Mouse (Mus musculus) stomach, embryonic 16.5 days (tissue): ENCODE measurements around the gene Mt1. TPM values are rescaled to one million over a fixed set of nuclear protein-coding genes. Genes with fewer than 3 reads are reported as not detected.
"Not testable (repeated sequence)": the region's sequence is repeated elsewhere in the genome, so short reads cannot be mapped to it uniquely, and the experiment has no call there.

ENCODE experiments used
- ATAC-seq: fragments of 200-750 bp; cut with Nextera tagmentation; 2 replicates; pipeline ENCODE4 v1.8.0; 2017; ENCODE audit warnings: moderate number of reproducible peaks, moderate TSS enrichment; ENCODE audit not compliant: insufficient read depth, low FRiP score
- H3K27ac ChIP-seq: fragments of 300-500 bp; sonication (generic); 2 replicates; pipeline ENCODE4 v1.5.1; 2014; ENCODE audit warnings: low read length
- H3K27me3 ChIP-seq: fragments of 300-500 bp; sonication (generic); 2 replicates; pipeline ENCODE4 v1.6.1; 2014; ENCODE audit warnings: low read length, control low read depth, mixed read lengths; ENCODE audit not compliant: control insufficient read depth, insufficient read depth
- H3K36me3 ChIP-seq: fragments of 300-500 bp; sonication (generic); 2 replicates; pipeline ENCODE4 v1.6.1; 2014; ENCODE audit warnings: low read length; ENCODE audit not compliant: control insufficient read depth, insufficient read depth
- H3K4me1 ChIP-seq: fragments of 300-500 bp; sonication (generic); 2 replicates; pipeline ENCODE4 v1.6.1; 2014; ENCODE audit warnings: low read length, control low read depth, mixed read lengths; ENCODE audit not compliant: control insufficient read depth, insufficient read depth
- H3K4me2 ChIP-seq: fragments of 300-500 bp; sonication (generic); 2 replicates; pipeline ENCODE4 v1.6.1; 2014; ENCODE audit warnings: low read depth, low read length, mixed read lengths
- H3K4me3 ChIP-seq: fragments of 300-500 bp; sonication (generic); replicated peaks from 2 replicates; pipeline ENCODE4 v1.5.1; 2014; ENCODE audit warnings: mild to moderate bottlenecking, low read length
- H3K9ac ChIP-seq: fragments of 300-500 bp; sonication (generic); 2 replicates; pipeline ENCODE4 v1.6.1; 2014; ENCODE audit warnings: low read length
- H3K9me3 ChIP-seq: fragments of 300-500 bp; sonication (generic); replicated peaks from 2 replicates; pipeline ENCODE4 v1.6.1; 2016; ENCODE audit warnings: low read length, control low read depth; ENCODE audit not compliant: control insufficient read depth
- WGBS: fragments of 180-500 bp; shearing (Covaris S2); extraction: QIAGEN DNeasy Blood & Tissue Kit; methylation state at CpG from one replicate; pipeline ENCODE4 v1.1.7; 2014; 5-methylcytosine and 5-hydroxymethylcytosine counted together
- polyA plus RNA-seq: library from polyadenylated mRNA; unstranded; fragments of >200 nt; fragmentation: Nextera tagmentation; extraction: Ambion mirVana; gene quantifications from 2 replicates; pipeline ENCODE4 v1.2.1, GENCODE M21; 2015

Gene Mt1
- polyA plus RNA-seq, 1 experiment from 2014 or later = 1,931 TPM

DNA sequence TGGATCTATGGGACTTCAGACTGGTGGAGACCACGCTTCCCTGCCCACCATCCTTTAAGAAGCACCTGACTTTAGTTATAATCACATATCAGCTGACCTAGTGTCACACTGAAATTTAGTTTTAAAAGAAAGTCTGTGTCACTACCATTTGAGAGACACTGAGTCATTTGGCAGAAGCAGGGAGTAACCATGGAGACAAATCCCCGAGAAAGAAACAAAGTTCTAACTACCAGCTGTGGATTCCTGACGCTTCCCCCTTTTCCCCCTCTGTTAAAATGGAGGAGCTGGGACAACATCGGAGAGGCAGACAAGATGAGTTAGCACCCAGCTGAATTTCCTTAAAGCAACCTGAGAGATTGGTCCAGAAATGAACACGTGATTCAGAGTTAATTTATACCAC is 30.6 kb upstream of the Mt1 start:
- no peak for ATAC-seq
- WGBS = 31% methylated on average over 5 of the region's 5 CpGs
- Histone ChIP-seq H3K27me3 (peaks cover 6% of the 10 kb centered on the region; the same call in 1 of the 2 replicates), H3K9me3 (no peaks in the 10 kb centered on the region), H3K36me3 (no peaks in the 10 kb centered on the region), H3K4me2 (no peak overlapping the region), H3K9ac (no peak overlapping the region), H3K4me1 (peaks cover 10% of the 10 kb centered on the region), H3K27ac (no peak overlapping the region), H3K4me3 (no peak overlapping the region)

DNA sequence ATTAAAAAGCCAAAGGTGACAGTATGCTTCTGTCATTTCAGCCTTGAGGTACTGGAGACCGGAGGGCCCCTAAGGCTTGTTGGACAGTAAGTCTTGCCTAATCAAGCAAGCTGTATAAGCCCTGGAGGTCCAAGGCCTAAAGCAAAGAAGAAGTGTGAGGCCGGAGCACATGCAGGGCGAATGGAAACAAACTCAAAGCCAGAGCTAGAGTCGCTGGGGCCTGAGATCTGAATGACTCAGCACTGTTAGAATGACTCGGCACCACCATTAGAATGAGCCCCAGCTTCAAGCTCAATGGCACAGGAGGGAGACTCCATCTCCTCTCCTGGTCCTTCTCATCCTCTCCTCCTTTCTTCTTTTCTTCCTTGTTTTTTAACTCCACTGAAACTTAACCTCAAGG is 28.0 kb upstream of the Mt1 start:
- 73% methylated on average over 5 of the region's 5 CpGs for WGBS
- Histone ChIP-seq H3K27me3 (peaks cover 10% of the 10 kb centered on the region; the same call in 1 of the 2 replicates), H3K4me3 (no peak overlapping the region), H3K36me3 (no peaks in the 10 kb centered on the region), H3K4me2 (no peak overlapping the region), H3K4me1 (peaks cover 15% of the 10 kb centered on the region), H3K9me3 (no peaks in the 10 kb centered on the region), H3K9ac (no peak overlapping the region), H3K27ac (no peak overlapping the region)
- ATAC-seq = no peak

DNA sequence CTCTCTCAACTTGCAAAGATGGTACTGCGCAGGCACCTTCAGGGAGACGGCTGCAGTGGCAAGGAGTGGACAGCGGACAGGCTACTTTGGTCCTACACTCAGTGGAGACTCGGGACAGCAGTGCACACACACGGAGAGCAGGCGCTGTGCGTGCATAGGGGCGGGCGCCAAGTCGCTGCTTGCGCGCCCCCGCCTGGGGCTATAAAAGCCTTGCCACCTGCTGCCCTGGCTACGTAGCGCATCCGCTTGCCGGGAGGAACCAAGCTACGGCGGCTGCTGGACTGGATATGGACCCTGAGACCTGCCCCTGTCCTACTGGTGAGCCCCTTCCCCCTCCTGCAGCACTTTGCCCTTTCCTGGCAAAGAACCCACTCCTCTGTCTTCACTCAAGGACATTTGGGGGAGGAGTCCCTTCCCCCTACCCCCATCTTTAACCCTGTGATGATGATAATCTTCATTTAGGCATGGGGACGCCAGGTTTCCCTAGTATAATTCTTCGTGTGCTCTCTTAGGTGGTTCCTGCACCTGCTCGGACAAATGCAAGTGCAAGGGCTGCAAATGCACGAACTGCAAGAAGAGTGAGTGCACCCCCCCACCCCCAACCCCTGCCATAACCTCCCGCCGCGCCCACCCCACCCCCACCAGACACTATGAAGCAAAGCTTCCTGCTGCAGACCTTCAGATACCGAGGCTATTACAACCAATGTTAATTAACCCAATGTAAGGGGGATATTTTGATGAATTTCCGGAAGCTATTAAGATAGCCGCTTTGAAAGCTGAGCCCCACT is 26.2 kb upstream of the Mt1 start, which contains the start of gene Mt3:
Gene Mt3 (plus strand): TSS at position 95 of the 788 bp plus-strand sequence.
- peak; percentile 65; the same call in 1 of the 2 replicates for ATAC-seq
- H3K9me3 ChIP-seq = no peaks in the 10 kb centered on the region
- peaks cover 18% of the 10 kb centered on the region for H3K4me1 ChIP-seq

DNA sequence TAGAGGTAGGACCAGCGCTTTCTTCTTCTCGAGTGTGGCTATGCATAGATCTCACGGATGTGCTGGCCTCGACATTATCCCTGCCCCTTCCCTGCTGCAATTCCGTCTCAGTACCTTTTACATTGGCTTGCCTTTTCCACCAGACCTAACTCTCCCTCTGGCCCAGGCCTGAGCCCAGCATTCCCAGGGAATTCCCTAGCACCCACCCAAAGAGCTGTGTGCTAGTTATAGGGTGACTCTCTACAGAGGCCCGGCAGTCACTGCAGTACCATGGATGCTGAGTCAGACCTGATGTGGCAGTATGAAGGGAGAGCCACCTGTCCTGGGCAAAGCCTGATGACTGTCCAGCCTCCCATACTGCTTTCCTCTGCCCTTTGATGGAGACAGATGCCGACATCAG is 25.4 kb upstream of the Mt1 start:
- Histone ChIP-seq H3K9me3 (no peaks in the 10 kb centered on the region), H3K4me2 (peak overlapping the region; percentile 56; the same call in 1 of the 2 replicates), H3K4me1 (peaks cover 15% of the 10 kb centered on the region; the same call in 1 of the 2 replicates), H3K4me3 (no peak overlapping the region), H3K27me3 (peaks cover 10% of the 10 kb centered on the region; the same call in 1 of the 2 replicates), H3K27ac (no peak overlapping the region), H3K9ac (no peak overlapping the region), H3K36me3 (no peaks in the 10 kb centered on the region)
- no peak for ATAC-seq
- WGBS = 39% methylated on average over 7 of the region's 7 CpGs

More for the DNA sequence above, 26.2 kb upstream of the Mt1 start, which contains the start of gene Mt3:
- Histone ChIP-seq H3K36me3 (no peaks in the 10 kb centered on the region), H3K4me2 (peak within 1 kb of the TSS; percentile 56), H3K9ac (peak within 1 kb of the TSS; percentile 52; the same call in 1 of the 2 replicates), H3K4me3 (peak within 1 kb of the TSS; percentile 33), H3K27me3 (peaks cover 10% of the 10 kb centered on the region; the same call in 1 of the 2 replicates), H3K27ac (no peak within 1 kb of the TSS)
- WGBS = 3% methylated on average over 29 of the region's 29 CpGs

DNA sequence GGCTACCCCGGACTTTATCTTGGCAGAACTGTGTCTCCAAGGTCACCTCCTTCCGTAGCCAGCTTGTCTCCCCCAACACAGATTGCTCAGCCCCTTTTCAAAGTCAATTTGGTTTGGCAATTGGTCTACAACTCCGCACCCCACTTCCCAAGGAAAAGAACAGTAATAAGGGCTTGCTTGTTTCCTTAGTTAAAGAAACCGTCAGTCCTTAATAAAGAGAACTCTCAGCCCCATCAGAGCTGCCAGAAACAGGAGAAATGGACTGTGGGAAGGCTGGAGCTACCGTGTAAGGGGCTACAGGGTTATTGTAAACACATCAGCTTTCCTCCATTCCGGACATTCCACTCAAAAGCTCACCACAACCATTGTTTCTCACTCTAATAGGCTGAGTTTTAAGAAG is 24.3 kb upstream of the Mt1 start:
- H3K4me1 ChIP-seq = peaks cover 15% of the 10 kb centered on the region; the same call in 1 of the 2 replicates
- WGBS = 30% methylated on average over 6 of the region's 6 CpGs
- H3K36me3 ChIP-seq = no peaks in the 10 kb centered on the region
- H3K9me3 ChIP-seq = no peaks in the 10 kb centered on the region
- H3K9ac ChIP-seq = no peak overlapping the region
- no peak overlapping the region for H3K27ac ChIP-seq
- no peak overlapping the region for H3K4me3 ChIP-seq
- ATAC-seq = no peak
- H3K4me2 ChIP-seq = no peak overlapping the region
- peaks cover 10% of the 10 kb centered on the region; the same call in 1 of the 2 replicates for H3K27me3 ChIP-seq

DNA sequence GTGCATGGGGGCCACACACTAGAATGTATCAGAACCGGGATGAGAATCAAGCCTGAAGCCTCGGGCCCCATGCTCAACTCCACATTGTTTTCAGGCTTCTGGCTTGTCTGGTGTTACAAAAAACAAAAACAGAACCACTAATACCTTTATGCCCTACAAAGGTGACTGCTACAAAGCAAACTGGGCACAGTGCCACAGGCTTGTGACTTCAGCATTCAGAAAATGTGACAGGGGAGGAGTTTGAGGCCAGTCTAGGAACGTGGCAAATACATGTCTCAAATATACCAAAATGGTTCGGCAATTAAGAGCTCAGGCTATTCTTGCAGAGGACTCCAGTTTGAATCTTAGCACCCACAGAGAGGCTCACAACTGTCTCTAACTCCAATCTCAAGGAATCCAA is 22.8 kb upstream of the Mt1 start:
- Histone ChIP-seq H3K27ac (no peak overlapping the region), H3K4me1 (peaks cover 15% of the 10 kb centered on the region; the same call in 1 of the 2 replicates), H3K9ac (no peak overlapping the region), H3K9me3 (no peaks in the 10 kb centered on the region), H3K4me2 (no peak overlapping the region), H3K4me3 (no peak overlapping the region), H3K36me3 (no peaks in the 10 kb centered on the region), H3K27me3 (peaks cover 10% of the 10 kb centered on the region; the same call in 1 of the 2 replicates)
- ATAC-seq = no peak
- WGBS = 66% methylated on average over 4 of the region's 4 CpGs

DNA sequence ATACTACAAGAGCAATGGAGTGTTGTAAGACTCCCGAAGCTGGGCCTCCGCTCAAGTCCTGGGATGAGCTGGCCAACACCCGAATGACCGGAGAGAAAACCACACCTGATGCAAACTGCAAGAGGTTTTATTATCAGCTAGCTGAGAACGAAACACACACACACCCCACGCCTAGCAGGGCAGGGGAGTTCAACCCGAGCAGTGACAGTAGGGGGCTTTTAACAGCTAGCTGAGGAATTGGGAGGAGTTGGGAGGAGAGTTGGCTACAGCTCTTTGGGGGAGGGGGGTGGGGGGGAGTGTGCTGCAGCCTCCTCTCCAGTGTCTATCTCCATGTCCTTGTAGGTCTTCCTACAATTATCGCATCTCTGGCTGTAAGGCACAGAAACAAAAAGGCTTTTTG is 13.1 kb upstream of the Mt1 start:
- not testable (repeated sequence) for H3K27ac ChIP-seq, ATAC-seq
- 63% methylated on average over 8 of the region's 8 CpGs for WGBS

DNA sequence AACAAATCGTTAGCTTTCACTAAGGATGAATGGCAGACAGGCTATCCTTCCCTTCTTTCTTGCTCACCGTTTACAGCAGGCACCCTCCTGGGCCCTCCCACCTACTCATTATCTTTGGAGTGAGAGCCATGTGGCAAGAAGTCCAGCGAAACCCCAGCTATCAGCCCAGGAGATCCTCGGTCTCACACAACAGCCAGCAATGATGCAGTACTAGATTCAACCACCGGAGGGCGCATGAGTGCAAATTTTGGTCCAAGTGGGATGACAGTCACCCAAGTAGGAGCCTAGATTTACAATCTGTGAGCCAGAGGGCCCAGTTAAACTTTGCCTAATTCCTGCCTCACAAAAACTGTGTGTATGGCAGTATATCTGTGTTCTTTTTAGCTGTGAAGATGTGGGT is 11.6 kb upstream of the Mt1 start:
- H3K9ac ChIP-seq = no peak overlapping the region
- 0 out of 2 replicates have a peak overlapping the region, but pooled peaks have one; percentile 35 for H3K4me2 ChIP-seq
- no peaks in the 10 kb centered on the region for H3K9me3 ChIP-seq
- no peaks in the 10 kb centered on the region for H3K36me3 ChIP-seq
- peak; percentile 46; the same call in 1 of the 2 replicates for ATAC-seq
- WGBS = 6% methylated on average over 6 of the region's 6 CpGs
- no peak overlapping the region for H3K27ac ChIP-seq
- peaks cover 16% of the 10 kb centered on the region for H3K27me3 ChIP-seq
- H3K4me1 ChIP-seq = peaks cover 10% of the 10 kb centered on the region
- no peak overlapping the region for H3K4me3 ChIP-seq

More for the DNA sequence above, 13.1 kb upstream of the Mt1 start:
- H3K9ac ChIP-seq, H3K4me1 ChIP-seq, H3K27me3 ChIP-seq, H3K4me3 ChIP-seq, H3K9me3 ChIP-seq, H3K36me3 ChIP-seq, H3K4me2 ChIP-seq: not testable (repeated sequence)

DNA sequence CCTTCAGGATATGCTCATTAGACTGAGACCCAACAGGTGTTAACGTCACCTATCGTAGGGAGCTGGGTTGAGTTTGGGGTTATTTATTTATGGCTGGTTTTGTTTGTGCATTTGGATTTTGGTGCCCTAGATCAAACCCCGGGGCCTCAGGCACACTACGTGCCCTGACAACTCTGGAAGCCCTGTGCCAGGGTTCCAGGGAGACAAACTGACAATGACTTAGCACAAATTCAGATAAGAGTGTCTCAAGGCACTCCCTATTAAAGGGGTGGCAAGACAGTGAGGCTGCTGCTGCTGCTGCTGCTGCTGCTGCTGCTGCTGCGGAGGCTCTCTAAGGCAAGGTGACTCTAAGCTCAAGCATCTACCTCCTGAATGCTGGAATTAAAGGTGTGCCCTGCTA is 9.3 kb upstream of the Mt1 start:
- H3K36me3 ChIP-seq = no peaks in the 10 kb centered on the region
- no peak overlapping the region for H3K4me3 ChIP-seq
- WGBS = 65% methylated on average over 5 of the region's 5 CpGs
- H3K4me2 ChIP-seq = no peak overlapping the region
- no peak overlapping the region for H3K27ac ChIP-seq
- peaks cover 30% of the 10 kb centered on the region for H3K27me3 ChIP-seq
- no peak overlapping the region for H3K9ac ChIP-seq
- H3K4me1 ChIP-seq = peaks cover 13% of the 10 kb centered on the region
- no peaks in the 10 kb centered on the region for H3K9me3 ChIP-seq
- ATAC-seq = no peak
